Mouse (Mus musculus): ENCODE results near the gene Taco1.
A peak's percentile ranks its signal among the peaks of the same experiment; 100 is the strongest.
"Not testable (repeated sequence)": the region's sequence is repeated elsewhere in the genome, so short reads cannot be mapped to it uniquely, and the experiment has no call there.

Gene Taco1

DNA sequence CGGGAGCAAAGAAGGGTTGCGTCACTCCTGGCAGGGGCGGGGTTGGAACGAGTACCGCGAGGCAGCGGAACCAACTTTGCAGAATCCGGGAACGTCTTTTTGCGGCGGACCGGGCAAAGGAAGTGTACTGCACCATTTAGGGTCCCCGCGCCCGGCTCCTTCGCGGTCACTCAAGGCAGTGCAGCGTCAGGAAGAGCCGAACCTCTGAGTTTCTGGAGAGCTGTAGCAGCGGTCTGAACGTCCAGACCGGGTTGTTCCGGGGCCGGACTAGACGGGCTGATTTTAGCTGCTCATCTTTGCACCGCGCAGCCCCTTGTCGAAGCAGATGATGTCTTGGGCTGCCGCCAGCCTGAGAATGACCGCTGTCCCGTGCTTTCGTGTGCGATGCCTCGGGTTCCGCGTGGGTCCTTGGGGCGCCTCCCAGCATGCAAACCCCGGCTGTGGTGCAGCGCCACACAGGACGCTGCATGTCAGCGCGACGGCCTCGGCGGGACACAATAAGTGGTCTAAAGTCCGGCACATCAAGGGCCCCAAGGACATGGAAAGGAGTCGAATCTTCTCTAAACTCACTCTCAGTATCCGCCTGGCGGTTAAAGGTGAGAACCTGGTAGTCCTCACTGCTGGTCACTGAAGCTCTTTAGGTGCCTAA lies at the start of gene Taco1:
Taco1 (plus strand) TSS at position 139 of the 649 bp plus-strand sequence.
- DNase-seq (ENCODE audit: low read depth, low spot score) = peak; percentile 95

DNA sequence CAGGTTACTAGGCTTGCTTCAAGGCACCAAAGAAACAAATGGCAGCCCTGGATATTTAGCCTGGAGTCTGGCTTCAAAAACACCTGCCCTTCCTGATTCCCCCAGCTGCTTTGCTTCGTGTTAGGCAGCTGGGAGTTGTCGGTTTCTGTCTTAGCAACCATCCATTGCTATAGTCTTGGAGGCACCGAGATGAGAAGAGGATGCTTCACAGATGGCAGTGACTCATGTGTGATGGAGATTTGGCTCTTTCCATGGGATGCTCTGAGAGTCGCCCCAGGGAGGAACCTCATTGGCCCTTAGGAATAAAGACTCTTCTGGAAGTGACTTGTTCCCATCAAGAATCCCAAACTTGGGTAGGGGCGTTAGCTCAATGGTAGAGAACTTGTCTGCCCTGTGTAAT lies 49.4 kb upstream of the Taco1 start:
- no peak for DNase-seq (ENCODE audit: low read depth, low spot score)

DNA sequence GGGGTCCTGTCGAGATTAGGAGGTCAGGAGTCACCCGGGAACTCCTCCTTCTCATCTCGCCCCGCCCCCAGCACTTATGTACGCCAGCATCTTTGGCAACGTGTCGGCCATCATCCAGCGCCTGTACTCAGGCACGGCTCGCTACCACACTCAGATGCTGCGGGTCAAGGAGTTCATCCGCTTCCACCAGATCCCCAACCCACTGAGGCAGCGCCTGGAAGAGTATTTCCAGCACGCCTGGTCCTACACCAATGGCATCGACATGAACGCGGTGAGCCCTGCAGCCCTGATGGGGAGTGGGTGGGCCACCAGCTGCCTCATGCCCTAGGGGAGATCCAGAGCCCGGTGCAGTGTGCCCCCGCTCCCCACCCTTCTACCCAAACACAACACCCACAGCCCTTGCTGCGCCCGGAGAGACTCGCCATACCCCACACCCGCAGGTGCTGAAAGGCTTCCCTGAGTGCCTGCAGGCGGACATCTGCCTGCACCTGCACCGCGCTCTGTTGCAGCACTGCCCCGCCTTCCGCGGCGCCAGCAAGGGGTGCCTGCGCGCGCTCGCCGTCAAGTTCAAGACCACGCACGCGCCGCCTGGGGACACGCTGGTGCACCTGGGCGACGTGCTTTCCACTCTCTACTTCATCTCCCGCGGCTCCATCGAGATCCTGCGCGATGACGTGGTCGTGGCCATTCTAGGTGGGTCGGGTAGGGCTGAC lies 45.7 kb upstream of the Taco1 start:
- DNase-seq (ENCODE audit: low read depth, low spot score) = peak; percentile 40

DNA sequence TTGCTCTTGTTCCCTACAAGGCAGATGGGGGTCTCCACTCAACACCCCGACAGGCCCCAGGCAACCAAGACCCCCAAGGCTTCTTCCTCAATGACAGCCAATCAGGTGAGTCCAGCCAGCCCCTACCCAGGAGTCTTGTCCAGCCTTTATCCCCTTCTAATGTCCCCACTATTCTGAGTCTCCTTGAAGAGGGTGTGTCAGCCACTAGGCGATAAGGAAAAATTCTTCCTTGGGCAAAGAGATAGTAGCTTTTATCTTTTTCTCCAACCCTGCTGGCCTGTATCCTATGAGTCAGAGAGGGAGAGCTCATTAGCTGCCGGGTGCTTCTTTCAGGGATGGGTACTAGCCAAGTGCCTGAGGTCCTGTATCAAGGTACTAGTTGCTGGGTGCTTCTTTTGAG lies 40.1 kb upstream of the Taco1 start:
- no peak for DNase-seq (ENCODE audit: low read depth, low spot score)

DNA sequence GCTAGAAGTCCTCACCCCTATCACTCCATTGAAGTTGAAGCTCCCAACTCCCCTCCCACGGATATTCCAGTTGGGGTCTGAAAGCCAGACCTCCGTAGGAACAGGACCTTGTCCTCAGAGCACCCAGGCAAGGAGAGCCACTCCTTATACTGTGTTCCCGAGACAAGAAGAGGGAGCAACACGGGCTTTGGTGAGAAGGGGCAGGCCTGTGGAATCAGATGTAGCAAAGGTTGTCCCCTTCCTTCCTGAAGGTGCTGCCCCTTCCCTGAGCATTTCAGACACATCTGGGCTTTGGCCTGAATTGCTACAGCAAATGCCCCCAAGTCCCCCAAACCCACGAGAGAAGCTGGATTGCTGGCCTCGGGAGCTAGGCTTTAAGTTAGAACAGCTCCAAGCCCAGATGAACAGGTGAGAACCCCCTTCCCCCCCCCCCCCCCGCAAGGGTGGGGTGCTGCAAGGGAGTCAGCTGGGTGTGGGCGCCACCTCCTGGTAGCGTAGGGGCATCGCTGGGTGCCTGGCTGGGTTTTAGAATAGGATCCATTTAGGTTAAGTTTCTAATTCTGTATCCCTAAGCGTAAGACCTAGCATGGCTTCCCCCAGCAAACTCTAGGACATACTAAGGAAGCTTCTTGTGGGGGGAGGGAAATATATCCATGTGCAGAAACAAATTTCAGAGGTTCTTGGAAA lies 39.3 kb upstream of the Taco1 start:
- peak; percentile 46 for DNase-seq (ENCODE audit: low read depth, low spot score)

DNA sequence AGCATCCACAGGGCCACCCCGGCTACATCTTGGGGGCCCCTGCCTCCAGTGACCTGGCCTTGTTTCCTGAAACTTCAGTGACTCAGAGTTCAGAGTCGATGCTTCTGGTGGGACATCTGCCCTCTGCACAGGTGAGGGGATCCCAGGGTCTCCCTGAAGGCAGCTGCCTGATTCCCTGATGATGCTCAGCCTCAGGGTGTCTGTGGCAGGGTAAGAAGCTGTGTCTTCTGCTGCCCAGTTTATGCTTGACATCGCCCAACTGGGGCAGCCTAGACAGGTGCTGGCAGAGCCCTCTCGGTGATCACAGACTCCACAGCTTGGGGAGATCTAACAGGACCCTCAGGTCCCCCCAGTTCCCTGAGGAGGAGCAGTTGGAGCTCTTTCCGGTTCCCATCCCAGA lies 38.3 kb upstream of the Taco1 start:
- no peak for DNase-seq (ENCODE audit: low read depth, low spot score)

DNA sequence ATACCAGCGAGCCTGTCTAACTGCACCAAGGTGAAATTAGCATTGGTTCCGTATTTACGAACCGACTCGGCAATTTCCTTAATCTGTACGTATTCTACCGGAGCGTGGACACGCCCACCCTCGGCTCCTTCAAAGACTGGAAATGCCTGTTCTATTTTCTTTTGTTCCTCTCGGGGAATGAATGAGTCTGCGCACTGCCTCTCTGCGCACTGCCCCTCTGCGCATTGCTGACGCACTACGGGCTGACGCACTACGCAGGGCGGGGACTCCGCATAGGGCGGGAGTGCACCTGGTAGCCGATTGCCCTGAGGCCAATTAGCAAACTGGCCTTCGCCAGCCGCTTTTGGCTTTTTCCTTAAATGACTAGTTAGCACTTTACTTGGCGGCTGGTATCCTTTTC lies 33.8 kb upstream of the Taco1 start:
- DNase-seq (ENCODE audit: low read depth, low spot score) = not testable (repeated sequence)

DNA sequence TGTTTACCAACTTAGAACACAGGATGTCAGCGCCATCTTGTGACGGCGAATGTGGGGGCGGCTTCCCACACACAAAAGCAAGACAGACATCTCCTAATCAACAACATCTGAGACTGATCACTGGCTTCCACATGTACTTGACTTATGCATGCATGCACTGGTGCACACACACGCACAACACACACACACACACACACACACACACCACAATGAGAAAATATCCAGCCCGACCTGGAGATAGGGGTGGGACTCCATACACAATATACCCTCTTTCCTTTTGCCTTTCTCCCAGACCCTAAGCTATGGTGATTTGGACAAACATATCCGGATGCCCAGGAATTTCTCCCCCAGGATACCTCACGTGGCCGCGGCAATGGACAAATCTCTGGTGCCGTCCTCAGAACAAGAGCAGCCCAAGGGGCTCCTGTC lies 32.4 kb upstream of the Taco1 start:
- DNase-seq (ENCODE audit: low read depth, low spot score) = no peak

DNA sequence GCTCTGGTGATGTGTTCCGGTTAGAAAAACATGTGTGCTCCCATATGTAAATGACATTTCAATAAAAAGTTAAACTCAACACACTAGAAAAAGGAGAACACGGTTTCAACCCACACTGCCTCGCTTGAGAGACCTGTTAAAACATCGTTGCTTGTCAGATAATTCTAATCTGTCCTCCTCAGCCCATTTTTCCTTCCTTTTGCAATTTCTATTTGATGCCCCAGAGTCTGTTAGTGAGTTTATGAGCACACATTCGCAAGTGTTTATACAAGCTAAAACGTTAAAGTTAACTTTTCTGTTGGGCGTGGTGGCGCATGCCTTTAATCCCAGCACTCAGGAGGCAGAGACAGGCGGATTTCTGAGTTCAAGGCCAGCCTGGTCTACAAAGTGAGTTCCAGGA lies 30.9 kb upstream of the Taco1 start:
- no peak for DNase-seq (ENCODE audit: low read depth, low spot score)

DNA sequence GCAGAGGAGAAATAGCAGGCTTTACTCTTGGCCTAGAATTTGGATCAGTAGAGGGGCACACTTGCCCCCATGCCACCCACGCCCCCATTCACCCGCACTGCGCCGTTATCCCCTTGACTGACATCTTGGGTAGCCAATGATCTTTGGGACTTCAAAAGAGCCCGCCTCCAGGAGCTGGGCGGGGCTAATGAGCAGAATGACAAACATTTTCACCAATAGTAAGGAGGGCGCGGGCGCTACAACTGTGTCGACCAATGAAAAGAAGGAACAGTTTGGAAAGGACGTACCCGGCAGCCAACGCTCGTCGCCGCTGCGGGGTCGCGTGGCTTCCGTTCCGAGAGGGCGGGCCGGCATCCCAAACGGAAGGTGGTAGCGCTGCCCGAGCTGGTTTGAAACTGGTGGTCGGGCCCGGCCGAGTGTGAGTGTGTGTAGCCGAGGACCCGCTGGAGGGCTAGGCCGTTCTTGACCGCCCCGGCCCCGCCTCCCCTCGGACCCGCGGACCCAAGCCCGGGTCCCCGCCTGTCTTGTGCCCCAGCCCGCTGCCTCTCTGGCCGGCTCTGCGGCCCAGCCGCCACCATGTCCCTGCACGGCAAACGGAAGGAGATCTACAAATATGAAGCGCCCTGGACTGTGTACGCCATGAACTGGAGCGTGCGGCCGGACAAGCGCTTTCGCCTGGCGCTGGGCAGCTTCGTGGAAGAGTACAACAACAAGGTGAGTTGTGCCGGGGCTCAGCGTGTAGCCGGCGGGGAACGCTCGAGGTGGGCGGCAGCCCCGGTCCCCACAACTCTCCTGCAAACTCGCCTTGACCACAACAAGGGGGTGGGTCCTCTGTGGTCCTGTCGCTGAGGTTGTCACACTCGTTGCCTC lies 29.1 kb upstream of the Taco1 start, which contains the start of gene Dcaf7:
Dcaf7 (plus strand) TSS at position 325 of the 870 bp plus-strand sequence.
- peak; percentile 97 for DNase-seq (ENCODE audit: low read depth, low spot score)

DNA sequence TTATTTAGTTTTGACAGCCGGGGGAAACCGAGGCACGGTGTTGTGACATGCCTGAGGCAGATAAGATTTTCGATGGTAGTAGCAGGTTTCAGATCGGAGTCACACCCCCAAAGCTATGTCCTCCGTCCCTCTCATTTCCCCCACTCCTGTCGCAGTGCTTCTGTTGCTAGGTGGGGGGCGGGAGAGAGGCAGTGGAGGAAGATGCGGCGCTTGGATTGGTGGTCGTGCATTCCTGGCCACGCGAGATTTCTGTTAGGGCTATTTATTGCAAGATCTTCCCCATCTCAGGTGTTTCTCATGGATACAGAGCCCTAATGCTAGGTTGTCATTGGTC lies 28.5 kb upstream of the Taco1 start:
- DNase-seq (ENCODE audit: low read depth, low spot score) = peak; percentile 79

DNA sequence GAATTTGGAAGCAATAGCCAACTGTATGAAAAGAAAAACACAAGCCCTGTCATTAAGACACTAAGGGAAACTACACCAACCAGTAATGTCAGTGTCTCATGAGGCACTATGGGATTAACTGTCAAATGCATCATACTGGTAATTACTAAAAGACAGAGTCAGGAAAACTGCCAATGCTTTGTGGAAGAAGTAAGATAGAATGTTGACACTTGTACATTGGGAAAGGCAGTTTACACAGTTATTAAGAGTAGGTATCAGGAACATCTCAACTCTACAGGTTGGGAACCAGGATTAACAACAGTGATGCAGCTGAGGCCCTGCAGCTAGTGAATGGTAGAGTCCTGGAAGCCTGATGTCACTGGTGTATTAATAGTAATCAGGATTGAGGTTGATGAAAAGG lies 21.5 kb upstream of the Taco1 start:
- DNase-seq (ENCODE audit: low read depth, low spot score) = no peak

DNA sequence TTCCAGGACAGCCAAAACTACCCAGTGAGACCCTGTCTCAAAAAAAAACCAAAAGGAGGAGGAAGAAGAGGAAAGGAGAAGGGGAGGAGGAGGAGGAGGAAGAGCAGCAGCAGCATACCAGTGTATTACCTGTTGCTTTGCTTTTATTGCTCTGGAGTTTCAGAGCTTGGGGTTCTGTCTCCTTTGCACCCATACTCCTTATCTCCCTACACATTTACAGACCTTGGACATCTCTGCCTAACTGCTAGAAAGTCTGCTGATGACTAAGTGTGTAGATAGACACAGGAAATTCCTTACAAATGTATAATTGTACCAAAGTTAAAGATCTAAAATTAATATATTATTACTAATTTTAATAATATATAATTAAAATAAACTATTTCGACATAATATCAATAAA lies 20.6 kb upstream of the Taco1 start:
- no peak for DNase-seq (ENCODE audit: low read depth, low spot score)

DNA sequence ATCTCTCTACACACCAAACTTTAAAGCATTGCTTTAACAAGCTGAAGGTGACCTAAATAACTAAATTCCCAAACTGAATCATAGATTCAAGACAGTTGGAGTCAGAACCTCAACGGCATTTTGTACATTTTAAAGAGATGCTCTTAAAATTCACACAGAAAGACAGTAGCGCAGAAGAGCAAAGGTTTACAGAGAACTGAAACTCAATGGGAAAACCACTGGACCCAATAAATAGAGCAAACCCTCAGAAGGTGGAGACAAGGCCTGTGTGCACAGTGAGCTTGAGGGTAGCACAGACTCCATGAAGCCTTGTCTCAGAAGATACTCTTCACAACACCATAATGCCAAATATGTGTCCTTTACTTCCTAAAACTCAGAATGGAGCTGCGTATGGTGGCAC lies 20.1 kb upstream of the Taco1 start:
- DNase-seq (ENCODE audit: low read depth, low spot score) = no peak

DNA sequence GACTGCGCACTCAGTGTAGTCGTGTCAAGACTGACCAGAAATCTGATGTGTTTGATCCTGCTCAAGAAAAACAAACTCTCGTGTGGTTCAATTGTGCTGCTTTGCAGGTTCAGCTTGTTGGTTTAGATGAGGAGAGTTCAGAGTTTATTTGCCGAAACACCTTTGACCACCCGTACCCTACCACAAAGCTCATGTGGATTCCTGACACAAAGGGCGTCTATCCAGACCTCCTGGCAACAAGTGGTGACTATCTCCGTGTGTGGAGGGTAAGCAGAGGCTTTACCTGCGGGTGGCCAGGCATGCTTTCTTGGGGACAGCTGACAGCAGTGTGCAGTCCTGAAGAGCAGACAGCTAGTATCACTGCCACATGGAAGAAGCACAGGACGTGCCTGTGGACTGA lies 19.3 kb upstream of the Taco1 start:
- DNase-seq (ENCODE audit: low read depth, low spot score) = no peak

DNA sequence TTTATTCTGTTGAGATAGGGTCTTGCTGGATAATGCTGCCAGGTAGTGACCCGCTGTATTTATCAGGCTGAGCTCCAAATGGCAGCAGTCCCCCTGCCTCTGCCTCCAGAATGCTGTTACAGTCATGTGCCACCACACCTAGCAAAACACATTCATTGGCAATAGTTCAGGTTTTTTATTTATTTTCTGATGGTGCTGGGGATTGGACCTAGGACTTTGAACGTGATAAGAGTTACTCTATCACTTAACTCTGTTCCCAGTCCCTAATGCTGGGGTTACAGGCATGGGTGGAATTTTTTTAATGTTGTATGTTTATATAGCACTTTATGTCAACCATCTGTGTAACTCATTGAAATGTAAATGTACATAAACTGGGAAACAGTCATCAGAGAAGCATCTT lies 11.9 kb upstream of the Taco1 start:
- no peak for DNase-seq (ENCODE audit: low read depth, low spot score)

DNA sequence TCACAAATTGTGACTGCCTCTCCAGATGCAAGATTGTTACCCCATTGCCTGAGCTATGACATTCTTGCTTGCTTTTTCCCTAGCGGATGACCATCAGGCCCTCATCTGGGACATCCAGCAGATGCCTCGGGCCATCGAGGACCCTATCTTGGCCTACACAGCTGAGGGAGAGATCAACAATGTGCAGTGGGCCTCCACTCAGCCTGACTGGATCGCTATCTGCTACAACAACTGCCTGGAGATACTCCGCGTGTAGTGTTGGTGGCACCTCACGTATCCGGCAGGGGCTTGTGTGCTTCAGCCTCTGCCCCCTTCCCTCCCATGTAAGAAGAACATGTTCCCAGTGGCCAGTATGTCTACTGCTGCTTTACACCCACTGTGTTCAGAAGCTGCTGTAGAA lies 11.3 kb upstream of the Taco1 start:
- DNase-seq (ENCODE audit: low read depth, low spot score) = no peak

DNA sequence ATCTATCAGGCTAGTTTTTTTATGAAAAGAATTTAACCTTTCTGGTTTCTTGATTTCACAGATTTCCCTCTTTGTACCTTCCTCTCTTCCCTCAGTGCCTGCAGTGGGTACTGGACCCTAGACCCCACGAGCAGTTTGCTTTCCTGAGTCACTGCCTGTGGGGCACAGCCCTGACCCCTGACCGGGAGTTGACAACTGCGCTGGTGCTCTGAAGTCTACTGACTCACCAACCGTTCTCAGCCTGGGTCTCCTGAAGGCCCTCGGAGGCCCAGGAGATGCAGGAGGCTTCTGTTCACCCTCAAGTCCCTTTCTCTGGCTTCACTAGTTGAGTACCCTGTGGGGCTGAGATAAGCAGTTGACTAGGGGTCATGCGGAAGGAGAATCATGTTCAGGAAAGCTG lies 10.5 kb upstream of the Taco1 start:
- no peak for DNase-seq (ENCODE audit: low read depth, low spot score)

DNA sequence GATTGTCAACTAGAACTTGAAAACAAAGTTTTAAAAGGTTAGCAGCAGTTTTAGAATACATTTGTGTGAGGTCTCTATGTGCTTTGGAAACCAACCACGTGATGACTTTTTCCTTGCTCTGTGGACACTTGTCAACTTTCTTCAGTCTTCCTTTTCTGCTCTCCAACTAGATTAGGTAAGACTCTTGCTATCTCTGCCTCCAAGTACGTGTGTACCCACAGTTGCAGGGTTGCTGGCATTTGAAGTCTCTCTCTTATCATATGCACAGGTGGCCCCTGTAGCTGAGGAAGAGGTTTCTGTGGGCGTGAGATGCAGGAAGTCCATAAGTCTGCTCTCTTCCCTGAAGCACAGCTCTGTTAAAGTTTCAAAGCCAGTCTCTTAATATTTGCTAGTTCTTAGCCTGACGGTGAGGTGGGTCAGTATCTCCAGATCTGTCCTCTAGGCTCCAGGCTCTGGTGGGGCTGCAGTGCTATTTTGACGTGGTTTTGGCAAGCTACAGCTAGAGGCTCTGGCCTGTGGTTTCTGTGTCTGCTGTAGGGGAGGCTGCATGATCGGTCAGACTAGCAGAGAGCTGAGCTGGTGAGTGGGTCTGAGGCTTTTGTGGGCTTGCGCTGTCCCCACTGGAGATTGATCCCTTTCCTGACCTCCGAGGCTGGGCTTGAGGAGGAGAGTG lies 8.9 kb upstream of the Taco1 start:
- no peak for DNase-seq (ENCODE audit: low read depth, low spot score)

DNA sequence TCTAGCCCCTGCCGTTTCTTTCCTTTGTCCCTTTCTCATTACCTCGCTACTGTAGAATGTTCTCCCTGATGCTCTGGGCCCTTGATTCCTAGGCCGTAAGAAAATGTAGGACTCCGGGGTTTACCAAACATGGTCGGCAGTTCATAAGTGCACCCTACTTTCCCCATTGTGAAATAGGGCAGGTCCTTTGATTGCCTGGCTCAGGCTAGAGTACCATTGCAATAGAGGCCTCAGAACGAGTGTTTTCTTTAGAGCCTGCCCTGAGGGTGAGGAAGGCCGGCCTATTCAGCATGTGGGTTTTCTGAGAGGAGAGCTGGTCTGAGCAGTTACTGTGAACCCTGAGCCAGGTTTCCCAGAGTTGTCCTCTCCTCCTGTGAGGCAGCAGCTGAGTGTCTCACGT lies 7.8 kb upstream of the Taco1 start:
- no peak for DNase-seq (ENCODE audit: low read depth, low spot score)

DNA sequence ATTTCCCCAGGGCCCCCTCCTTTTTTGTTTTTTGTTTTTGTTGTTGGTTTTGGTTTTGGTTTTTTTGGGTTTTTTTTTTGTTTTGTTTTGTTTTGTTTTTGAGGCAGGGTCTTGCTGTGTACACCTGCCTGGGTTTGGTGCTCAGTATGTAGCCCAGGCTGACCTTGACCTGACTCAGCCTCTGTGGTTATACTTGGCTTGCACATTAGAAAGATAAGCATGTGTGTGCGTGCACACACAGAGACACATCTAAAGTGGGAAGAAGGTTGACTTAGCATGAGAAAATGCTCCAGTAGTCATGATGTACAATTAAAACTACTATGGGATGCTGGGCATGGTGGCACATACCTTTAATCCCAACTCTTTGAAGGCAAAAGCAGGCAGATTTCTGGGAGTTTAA lies 5.3 kb upstream of the Taco1 start:
- DNase-seq (ENCODE audit: low read depth, low spot score) = no peak

DNA sequence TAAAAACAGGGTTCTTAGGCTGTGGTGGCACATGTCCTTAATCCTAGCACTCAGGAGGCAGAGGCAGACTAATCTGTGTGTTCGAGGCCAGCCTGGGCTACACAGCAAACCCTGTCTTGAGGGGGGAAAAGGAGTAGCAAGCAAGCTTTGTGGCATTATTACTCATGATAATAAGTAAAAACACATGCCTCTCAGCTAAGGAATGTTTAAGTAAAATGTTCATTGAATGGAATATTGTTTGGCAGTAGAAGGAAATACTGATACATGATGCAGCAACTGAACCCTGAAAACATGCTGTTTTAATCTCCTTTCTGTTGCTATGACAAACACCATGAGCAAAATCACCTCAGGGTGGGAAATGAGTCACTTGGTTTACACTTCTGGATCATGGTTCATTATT lies 4.5 kb upstream of the Taco1 start:
- DNase-seq (ENCODE audit: low read depth, low spot score) = no peak
